Mouse (Mus musculus) kidney, postnatal 14 days (tissue): Measurements from ENCODE around the gene Deup1.

ENCODE experiments used
- DNase-seq: peaks from one replicate; pipeline ENCODE4 v3.0.0; 2022; ENCODE audit warnings: mixed read lengths

Gene Deup1

GRCm38 (mm10) chr9:15627785-15628287 lies at the start of gene Deup1:
Deup1 (minus strand) TSS chr9:15627933.
- peak; percentile 71 for DNase-seq

- DNase-seq, result no peak
Observed at GRCm38 (mm10) chr9:15672251-15672650, 44.5 kb upstream of the Deup1 start.

- peak; percentile 61 for DNase-seq
Observed at GRCm38 (mm10) chr9:15670002-15670527, 42.3 kb upstream of the Deup1 start.

- DNase-seq, result no peak
Observed at GRCm38 (mm10) chr9:15669452-15669851, 41.7 kb upstream of the Deup1 start.

GRCm38 (mm10) chr9:15664606-15665005 lies 36.9 kb upstream of the Deup1 start:
- DNase-seq, result peak; percentile 38

- no peak for DNase-seq
Observed at GRCm38 (mm10) chr9:15659069-15659468, 31.3 kb upstream of the Deup1 start.

GRCm38 (mm10) chr9:15658236-15658785 lies 30.6 kb upstream of the Deup1 start:
- no peak for DNase-seq

GRCm38 (mm10) chr9:15653036-15653435 lies 25.3 kb upstream of the Deup1 start:
- DNase-seq, result no peak

GRCm38 (mm10) chr9:15649977-15650376 lies 22.2 kb upstream of the Deup1 start:
- DNase-seq, result no peak

- no peak for DNase-seq
Observed at GRCm38 (mm10) chr9:15627384-15627783, 349 bp downstream of the Deup1 start.

- no peak for DNase-seq
Observed at GRCm38 (mm10) chr9:15624739-15625138, 3.0 kb downstream of the Deup1 start.

GRCm38 (mm10) chr9:15619767-15620166 lies 8.0 kb downstream of the Deup1 start:
- DNase-seq, result no peak

- DNase-seq, result no peak
Observed at GRCm38 (mm10) chr9:15619020-15619590, 8.6 kb downstream of the Deup1 start.

- no peak for DNase-seq
Observed at GRCm38 (mm10) chr9:15617061-15617460, 10.7 kb downstream of the Deup1 start.

GRCm38 (mm10) chr9:15616471-15616870 lies 11.3 kb downstream of the Deup1 start:
- DNase-seq, result no peak

GRCm38 (mm10) chr9:15609280-15609930 lies 18.3 kb downstream of the Deup1 start:
- DNase-seq, result no peak

- DNase-seq, result peak; percentile 23
Observed at GRCm38 (mm10) chr9:15607601-15608000, 20.1 kb downstream of the Deup1 start.

- peak; percentile 50 for DNase-seq
Observed at GRCm38 (mm10) chr9:15603156-15603555, 24.6 kb downstream of the Deup1 start.

GRCm38 (mm10) chr9:15600859-15601540 lies 26.7 kb downstream of the Deup1 start:
- DNase-seq, result no peak

GRCm38 (mm10) chr9:15600156-15600858 lies 27.4 kb downstream of the Deup1 start:
- peak; percentile 21 for DNase-seq

- DNase-seq, result no peak
Observed at GRCm38 (mm10) chr9:15596598-15596997, 31.1 kb downstream of the Deup1 start.

GRCm38 (mm10) chr9:15594148-15594547 lies 33.6 kb downstream of the Deup1 start:
- DNase-seq, result peak; percentile 16
